Mouse (Mus musculus): ENCODE results near the gene Rasgef1b.

Rasgef1b gene

GRCm38 (mm10) chr5:99483162-99483561 is 245.7 kb downstream of the Rasgef1b start:
- DNase-seq: no peak

- DNase-seq: no peak
These were observed 246.3 kb downstream of the Rasgef1b start for GRCm38 (mm10) chr5:99482524-99482923.

GRCm38 (mm10) chr5:99482016-99482415 is 246.8 kb downstream of the Rasgef1b start:
- DNase-seq: no peak

GRCm38 (mm10) chr5:99480078-99481031 is 248.5 kb downstream of the Rasgef1b start:
- DNase-seq: no peak

- DNase-seq: peak; percentile 56 to 66
These were observed 249.4 kb downstream of the Rasgef1b start for GRCm38 (mm10) chr5:99479263-99480077.

GRCm38 (mm10) chr5:99478716-99479115 is 250.1 kb downstream of the Rasgef1b start:
- DNase-seq: no peak

- DNase-seq: no peak
These were observed 251.4 kb downstream of the Rasgef1b start for GRCm38 (mm10) chr5:99477420-99477815.

- DNase-seq: no peak
These were observed 252.0 kb downstream of the Rasgef1b start for GRCm38 (mm10) chr5:99476640-99477419.

- no peak for DNase-seq
These were observed 256.1 kb downstream of the Rasgef1b start for GRCm38 (mm10) chr5:99472607-99473335.

- no peak for DNase-seq
These were observed 257.1 kb downstream of the Rasgef1b start for GRCm38 (mm10) chr5:99471790-99472189.

- DNase-seq: no peak
These were observed 258.3 kb downstream of the Rasgef1b start for GRCm38 (mm10) chr5:99470613-99471012.

GRCm38 (mm10) chr5:99459007-99459406 is 269.9 kb downstream of the Rasgef1b start:
- DNase-seq: no peak

- no peak for DNase-seq
These were observed 271.6 kb downstream of the Rasgef1b start for GRCm38 (mm10) chr5:99457291-99457690.

- no peak for DNase-seq
These were observed 276.9 kb downstream of the Rasgef1b start for GRCm38 (mm10) chr5:99451939-99452338.

GRCm38 (mm10) chr5:99451416-99451815 is 277.4 kb downstream of the Rasgef1b start:
- no peak for DNase-seq

- no peak for DNase-seq
These were observed 277.9 kb downstream of the Rasgef1b start for GRCm38 (mm10) chr5:99450994-99451393.

GRCm38 (mm10) chr5:99450463-99450862 is 278.4 kb downstream of the Rasgef1b start:
- DNase-seq: no peak

- DNase-seq: no peak
These were observed 281.4 kb downstream of the Rasgef1b start for GRCm38 (mm10) chr5:99447481-99447880.

GRCm38 (mm10) chr5:99445242-99445641 is 283.6 kb downstream of the Rasgef1b start:
- no peak for DNase-seq

- DNase-seq: no peak
These were observed 284.1 kb downstream of the Rasgef1b start for GRCm38 (mm10) chr5:99444777-99445176.

- no peak for DNase-seq
These were observed 288.8 kb downstream of the Rasgef1b start for GRCm38 (mm10) chr5:99440109-99440508.

GRCm38 (mm10) chr5:99438526-99438925 is 290.3 kb downstream of the Rasgef1b start:
- no peak for DNase-seq

All from lung, postnatal 4 days (tissue).